Mouse (Mus musculus): ENCODE measurements around the gene Phlpp2. TPM values are rescaled to one million over a fixed set of nuclear protein-coding genes. Genes with fewer than 3 reads are reported as not detected.

Phlpp2 gene
- total RNA-seq, 2 experiments from 2014 or later: 8.0 to 11.4 TPM

DNA sequence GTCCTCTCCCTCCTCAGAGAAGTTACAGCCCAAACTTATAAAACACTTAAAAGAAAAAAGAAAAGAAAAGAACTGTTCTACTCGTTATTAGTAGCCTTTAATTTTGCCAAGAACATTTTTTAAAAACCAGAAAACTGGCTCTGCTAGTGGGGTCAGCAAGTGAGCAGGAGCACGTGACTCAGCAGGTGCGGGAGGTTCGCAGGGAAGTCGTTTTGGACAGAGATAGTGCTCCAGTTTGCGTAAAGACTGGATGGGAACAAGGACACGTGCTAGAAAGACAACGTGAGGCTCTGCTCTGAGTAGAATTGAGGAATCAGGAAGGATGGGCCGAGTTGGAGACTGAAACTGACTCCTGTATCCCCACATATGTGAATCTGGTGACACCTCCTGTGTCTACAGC is 94.6 kb downstream of the Phlpp2 start:
- DNase-seq: no peak

- DNase-seq: no peak
Observed at GRCm38 (mm10) chr8:109963421-109963820, 95.1 kb downstream of the Phlpp2 start.

DNA sequence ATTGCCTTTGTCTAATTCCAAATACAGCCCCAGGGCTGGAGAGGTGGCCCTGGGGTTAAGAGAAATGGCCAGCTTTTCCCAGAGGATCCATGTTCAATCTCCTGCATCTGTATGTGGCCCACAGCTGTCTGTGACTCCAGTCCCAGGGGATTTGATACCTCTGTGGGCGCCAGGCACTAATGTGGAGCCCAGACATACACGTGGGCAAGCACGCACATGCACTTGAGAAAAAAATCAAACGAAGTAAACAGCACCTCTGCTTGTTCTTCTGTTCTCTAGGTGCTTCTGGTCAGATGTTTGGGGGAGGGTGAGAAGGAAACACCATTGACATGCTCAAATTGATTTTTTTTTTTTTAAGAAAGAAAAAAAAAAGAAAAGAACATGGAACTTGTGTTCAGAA is 95.8 kb downstream of the Phlpp2 start:
- DNase-seq: no peak

- no peak for DNase-seq
Observed at GRCm38 (mm10) chr8:109968837-109969236, 100.5 kb downstream of the Phlpp2 start.

DNA sequence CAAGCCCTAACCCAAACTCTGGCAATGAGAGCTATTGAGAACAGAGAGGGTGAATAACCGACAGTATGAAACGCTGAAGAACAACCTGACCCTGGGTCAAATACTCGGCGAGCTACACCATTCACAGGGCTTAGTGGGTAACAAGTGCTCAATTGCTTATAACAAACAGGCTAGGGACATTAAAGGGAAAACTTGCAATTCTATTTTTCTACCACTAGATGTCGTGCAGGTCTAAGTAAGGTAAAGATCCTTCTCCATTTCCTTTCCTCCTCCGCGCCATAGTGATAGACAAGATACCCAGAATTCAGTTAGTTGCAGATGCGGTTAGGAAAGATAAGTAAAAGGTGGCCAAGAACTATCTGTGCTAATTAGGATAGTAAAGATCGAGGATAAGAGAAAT is 102.0 kb downstream of the Phlpp2 start:
- no peak for DNase-seq

DNA sequence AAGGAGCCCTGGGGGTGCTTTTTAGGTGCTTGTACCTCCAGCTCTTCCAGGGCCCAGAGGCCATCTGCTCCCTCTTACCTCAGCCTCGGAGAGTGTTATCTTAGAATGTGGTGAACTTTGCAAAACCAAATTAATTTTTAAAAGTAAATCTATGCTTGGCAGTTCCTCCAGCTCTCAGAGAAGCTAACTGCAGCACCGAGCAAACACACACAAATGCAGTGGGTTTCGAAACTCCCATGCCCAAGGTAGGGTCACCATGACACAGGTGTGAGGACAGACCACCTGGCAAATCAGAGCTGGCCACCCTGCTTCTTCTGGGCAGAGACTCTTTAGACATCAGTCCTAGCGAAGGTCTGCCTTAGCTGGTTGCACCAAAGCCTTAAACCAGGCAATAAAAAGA is 104.6 kb downstream of the Phlpp2 start:
- no peak for DNase-seq

GRCm38 (mm10) chr8:109979339-109979738 is 111.0 kb downstream of the Phlpp2 start:
- no peak for DNase-seq

DNA sequence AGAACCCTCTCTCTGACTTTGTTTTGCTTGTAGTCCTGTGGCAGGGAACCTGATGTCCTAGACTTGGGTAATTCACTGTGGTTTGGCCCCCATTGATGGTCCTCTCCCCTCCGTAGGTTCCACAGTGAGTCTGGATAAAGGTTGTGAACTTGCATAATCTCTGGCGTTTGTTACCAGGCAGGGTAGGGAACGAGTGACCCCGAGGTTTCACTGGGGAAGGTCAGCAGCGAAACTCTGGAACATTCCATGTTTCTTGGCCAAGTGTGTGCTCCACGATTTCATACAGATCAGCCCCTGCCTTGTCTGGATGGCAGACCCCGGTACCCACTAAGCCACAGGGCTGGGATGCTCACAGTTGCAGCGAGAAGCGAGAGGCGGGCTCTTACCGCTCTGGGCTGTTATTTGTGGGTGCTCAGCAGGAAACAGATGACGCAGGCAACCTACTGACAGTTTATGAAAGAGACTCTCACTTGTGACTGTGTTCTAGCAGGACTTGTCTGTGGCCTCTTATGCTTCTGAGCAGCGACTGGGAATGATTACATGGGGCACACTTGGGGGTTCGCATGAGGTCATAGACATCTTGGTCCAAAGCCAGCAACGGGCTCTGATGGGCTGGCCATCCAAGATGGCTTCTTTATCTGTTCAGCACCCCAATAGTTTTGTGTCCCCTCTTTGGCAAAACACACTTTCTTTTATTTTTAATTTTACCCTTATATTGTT is 114.2 kb downstream of the Phlpp2 start:
- DNase-seq: no peak

GRCm38 (mm10) chr8:109983944-109984343 is 115.6 kb downstream of the Phlpp2 start:
- DNase-seq: peak; percentile 34

DNA sequence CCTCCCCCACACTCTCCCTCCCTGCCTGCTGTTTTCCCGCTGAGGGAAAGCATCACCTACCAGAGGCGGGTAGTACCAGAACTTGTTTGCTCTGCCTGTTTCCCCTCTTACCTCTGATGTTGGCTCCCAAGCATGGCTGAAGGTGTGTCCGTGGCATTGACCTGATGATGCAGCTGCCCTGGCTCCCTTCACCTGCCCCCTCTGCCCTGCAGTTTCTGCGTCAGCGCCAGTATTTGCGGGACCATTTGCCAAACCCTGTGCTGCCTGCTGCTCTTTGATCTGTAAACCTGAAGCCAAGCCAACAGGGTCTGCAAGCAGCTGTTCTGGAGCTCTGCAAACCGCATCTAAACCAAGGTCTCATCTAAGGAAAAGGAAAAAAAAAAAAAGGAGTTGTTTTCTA is 118.0 kb downstream of the Phlpp2 start:
- DNase-seq: peak; percentile 28

DNA sequence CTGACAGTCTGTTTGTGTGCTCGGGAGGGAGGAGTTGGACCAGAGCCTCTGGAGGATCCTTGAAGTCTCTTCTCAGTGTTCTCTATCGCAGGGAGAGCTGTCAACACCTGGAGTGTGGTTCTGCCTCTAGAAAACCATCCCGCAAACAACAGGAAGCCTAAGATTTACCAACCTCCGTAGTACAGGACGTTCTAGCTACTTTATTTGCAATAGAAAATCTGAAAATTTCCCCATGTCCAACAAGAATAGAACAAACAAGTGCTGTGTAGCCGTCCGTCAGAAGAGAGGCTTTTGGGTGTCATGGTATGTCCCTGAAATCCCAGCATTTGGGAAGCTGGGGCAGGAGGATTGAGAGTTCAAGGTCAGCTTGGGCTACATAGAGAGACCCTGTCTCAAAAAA is 119.4 kb downstream of the Phlpp2 start:
- no peak for DNase-seq

GRCm38 (mm10) chr8:109989151-109989550 is 120.8 kb downstream of the Phlpp2 start:
- DNase-seq: no peak

DNA sequence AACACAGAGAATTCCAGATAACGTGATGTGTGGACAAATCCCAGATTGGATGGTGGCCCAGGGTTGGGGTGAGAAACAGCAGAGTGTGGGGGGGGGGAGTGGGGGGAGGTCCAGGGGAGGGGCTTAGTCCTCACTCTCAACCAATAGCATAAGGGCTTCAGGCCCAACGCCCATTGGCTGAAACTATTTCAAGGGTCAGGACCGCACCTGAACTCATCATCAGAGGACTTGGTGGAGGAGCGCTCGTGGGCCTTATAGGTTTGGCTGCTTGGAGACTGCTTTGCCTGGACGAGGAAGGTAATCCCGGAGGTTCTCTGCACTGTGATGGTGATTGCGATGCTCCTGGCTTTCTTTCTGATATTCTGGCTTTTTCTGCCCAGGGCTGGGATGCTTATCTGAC is 121.9 kb downstream of the Phlpp2 start, which contains the start of gene Tat:
Gene Tat (plus strand): TSS at position 214 of the 400 bp plus-strand sequence.
- DNase-seq: no peak

- no peak for DNase-seq
Observed at GRCm38 (mm10) chr8:109992166-109992565, 123.8 kb downstream of the Phlpp2 start.

DNA sequence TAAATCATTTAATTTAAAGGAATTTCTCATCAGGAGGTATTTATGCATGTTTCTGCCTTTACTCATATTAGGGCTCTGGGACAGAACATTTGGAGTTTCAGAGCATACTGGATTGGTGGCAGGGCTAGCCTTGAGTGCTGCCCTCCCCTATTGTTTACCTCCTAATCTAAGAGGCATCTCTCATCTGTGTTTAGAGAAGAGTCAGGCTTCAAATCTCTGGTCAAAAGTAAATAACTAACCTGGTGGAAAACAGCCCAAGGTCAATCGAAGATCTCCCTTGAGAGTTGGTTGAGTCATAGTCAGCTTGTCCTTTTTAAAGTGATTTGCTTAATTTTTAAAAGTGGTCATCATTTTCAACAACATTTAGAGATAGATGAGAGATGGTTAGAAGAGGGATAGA is 124.6 kb downstream of the Phlpp2 start:
- DNase-seq: no peak

Other genes starting within 250 kb of the Phlpp2 start
- 10 to 100 TPM; 71.9 to 78.1 TPM for gene Ist1, start 175.3 kb upstream of the Phlpp2 start, total RNA-seq (2021)
- 10 to 100 TPM; 12.0 to 14.7 TPM for gene Zfp821, start 163.0 kb upstream of the Phlpp2 start, total RNA-seq (2021)
- gene Atxn1l, start 130.8 kb upstream of the Phlpp2 start, total RNA-seq (2021): 10 to 100 TPM; 43.1 to 44.7 TPM
- gene Ap1g1, start 90.0 kb upstream of the Phlpp2 start, total RNA-seq (2021): 10 to 100 TPM; 72.7 to 76.1 TPM
- gene Marveld3, start 93.7 kb downstream of the Phlpp2 start, total RNA-seq (2021): under 1 TPM; 0.27 to 0.90 TPM
- gene Tat, start 121.9 kb downstream of the Phlpp2 start, total RNA-seq (2021): 10 to 100 TPM in 1 of 2 experiments, 1 to 10 TPM in 1; 8.9 to 35.1 TPM
- gene Chst4, start 171.2 kb downstream of the Phlpp2 start, total RNA-seq (2021): 1 to 10 TPM; 2.6 to 3.6 TPM
- 1 to 10 TPM; 6.4 to 6.7 TPM for gene Zfp612, start 211.2 kb downstream of the Phlpp2 start, total RNA-seq (2021)
- not detected for gene Gm21964, start 232.7 kb downstream of the Phlpp2 start, total RNA-seq (2021)
- not detected for gene Gm17720, start 234.2 kb downstream of the Phlpp2 start, total RNA-seq (2021)

All from adrenal gland, postnatal 10 days (tissue).